Mouse (Mus musculus): ENCODE measurements around the gene Mgea5.
A peak's percentile ranks its signal among the peaks of the same experiment; 100 is the strongest.

Mgea5 gene

GRCm38 (mm10) chr19:45796061-45796556 lies 12.5 kb upstream of the Mgea5 start:
- no peak for DNase-seq (ENCODE audit: low spot score in 2 of 2)

GRCm38 (mm10) chr19:45795406-45795944 lies 11.8 kb upstream of the Mgea5 start:
- DNase-seq (ENCODE audit: low spot score in 2 of 2): no peak

- no peak for DNase-seq (ENCODE audit: low spot score in 2 of 2)
Measured at GRCm38 (mm10) chr19:45794718-45795117, 11.1 kb upstream of the Mgea5 start.

GRCm38 (mm10) chr19:45792404-45792803 lies 8.8 kb upstream of the Mgea5 start:
- DNase-seq (ENCODE audit: low spot score in 2 of 2): no peak

- DNase-seq (ENCODE audit: low spot score in 2 of 2): no peak
Measured at GRCm38 (mm10) chr19:45789888-45790874, 6.5 kb upstream of the Mgea5 start.

- no peak for DNase-seq (ENCODE audit: low spot score in 2 of 2)
Measured at GRCm38 (mm10) chr19:45789365-45789764, 5.7 kb upstream of the Mgea5 start.

- DNase-seq (ENCODE audit: low spot score in 2 of 2): no peak
Measured at GRCm38 (mm10) chr19:45788337-45788736, 4.7 kb upstream of the Mgea5 start.

- DNase-seq (ENCODE audit: low spot score in 2 of 2): no peak
Measured at GRCm38 (mm10) chr19:45787450-45787849, 3.8 kb upstream of the Mgea5 start.

- DNase-seq (ENCODE audit: low spot score in 2 of 2): no peak
Measured at GRCm38 (mm10) chr19:45785470-45785869, 1.8 kb upstream of the Mgea5 start.

GRCm38 (mm10) chr19:45783933-45784576 lies 418 bp upstream of the Mgea5 start:
- DNase-seq (ENCODE audit: low spot score in 2 of 2): no peak

GRCm38 (mm10) chr19:45782315-45783001 lies 1.2 kb downstream of the Mgea5 start:
- peak; percentile 49 to 56 for DNase-seq (ENCODE audit: low spot score in 2 of 2)

- no peak for DNase-seq (ENCODE audit: low spot score in 2 of 2)
Measured at GRCm38 (mm10) chr19:45781676-45782075, 2.0 kb downstream of the Mgea5 start.

- no peak for DNase-seq (ENCODE audit: low spot score in 2 of 2)
Measured at GRCm38 (mm10) chr19:45780350-45780915, 3.2 kb downstream of the Mgea5 start.

- DNase-seq (ENCODE audit: low spot score in 2 of 2): no peak
Measured at GRCm38 (mm10) chr19:45775486-45775885, 8.2 kb downstream of the Mgea5 start.

GRCm38 (mm10) chr19:45771501-45771900 lies 12.1 kb downstream of the Mgea5 start:
- no peak for DNase-seq (ENCODE audit: low spot score in 2 of 2)

GRCm38 (mm10) chr19:45760810-45761209 lies 22.8 kb downstream of the Mgea5 start:
- DNase-seq (ENCODE audit: low spot score in 2 of 2): no peak

GRCm38 (mm10) chr19:45758671-45759070 lies 25.0 kb downstream of the Mgea5 start:
- DNase-seq (ENCODE audit: low spot score in 2 of 2): no peak

- no peak for DNase-seq (ENCODE audit: low spot score in 2 of 2)
Measured at GRCm38 (mm10) chr19:45753551-45753950, 30.1 kb downstream of the Mgea5 start.

GRCm38 (mm10) chr19:45751881-45752280 lies 31.8 kb downstream of the Mgea5 start:
- no peak for DNase-seq (ENCODE audit: low spot score in 2 of 2)

GRCm38 (mm10) chr19:45749243-45750043 lies 34.2 kb downstream of the Mgea5 start, which contains the start of gene Npm3:
Gene Npm3, minus strand, starts transcription at chr19:45749591.
- DNase-seq (ENCODE audit: low spot score in 2 of 2): peak; percentile 60 to 77

Data from frontal cortex, postnatal 14 days (tissue).